Mouse (Mus musculus): ENCODE measurements around the gene Skor1. TPM values are rescaled to one million over a fixed set of nuclear protein-coding genes. Genes with fewer than 3 reads are reported as not detected.
A peak's percentile ranks its signal among the peaks of the same experiment; 100 is the strongest.

The Skor1 gene
- total RNA-seq, 2 experiments from 2014 or later, result not detected

- no peak for ATAC-seq (ENCODE audit: poor library complexity, severe bottlenecking)
Measured at GRCm38 (mm10) chr9:63136241-63136640, 12.5 kb downstream of the Skor1 start.

GRCm38 (mm10) chr9:63135801-63136200 lies 13.0 kb downstream of the Skor1 start:
- ATAC-seq (ENCODE audit: poor library complexity, severe bottlenecking), result no peak

DNA sequence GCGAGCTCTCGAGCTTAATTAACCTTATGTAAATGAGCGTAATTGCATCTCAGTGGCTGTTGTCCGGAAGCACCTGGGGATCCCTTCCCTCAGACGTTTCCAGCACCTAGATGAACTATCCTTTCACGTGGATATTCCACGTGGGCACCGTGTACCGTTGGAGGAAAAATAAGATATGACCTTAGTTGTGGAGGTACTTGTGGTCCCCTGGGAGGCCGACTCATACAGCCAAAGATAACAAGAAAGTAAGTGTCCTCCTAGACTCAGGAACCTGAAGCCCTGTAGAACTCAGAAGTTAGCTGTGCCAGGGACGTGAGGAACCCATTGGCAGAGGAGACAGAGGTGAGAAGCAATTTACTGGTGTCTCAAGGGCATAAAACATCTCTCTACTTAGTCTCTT lies 13.4 kb downstream of the Skor1 start:
- ATAC-seq (ENCODE audit: poor library complexity, severe bottlenecking), result no peak

DNA sequence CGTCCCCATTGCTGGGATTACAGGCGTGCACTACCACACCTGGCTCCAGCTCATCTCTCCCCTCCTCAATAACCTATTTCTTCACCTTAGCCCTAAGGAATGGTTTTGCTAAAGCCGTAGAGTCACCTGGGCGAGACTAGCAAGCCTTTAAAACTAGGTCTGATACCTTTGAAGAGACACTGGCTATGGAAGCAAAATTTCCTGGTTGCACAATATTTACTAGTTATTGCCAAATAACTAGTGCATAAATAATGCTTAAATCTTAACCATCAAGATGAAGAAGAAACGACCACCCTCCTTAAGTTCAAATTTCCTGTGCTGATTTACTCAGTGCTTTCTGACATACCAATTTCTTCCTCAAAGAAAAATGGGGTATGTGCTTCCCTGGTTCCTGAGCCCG lies 15.1 kb downstream of the Skor1 start:
- ATAC-seq (ENCODE audit: poor library complexity, severe bottlenecking), result no peak

DNA sequence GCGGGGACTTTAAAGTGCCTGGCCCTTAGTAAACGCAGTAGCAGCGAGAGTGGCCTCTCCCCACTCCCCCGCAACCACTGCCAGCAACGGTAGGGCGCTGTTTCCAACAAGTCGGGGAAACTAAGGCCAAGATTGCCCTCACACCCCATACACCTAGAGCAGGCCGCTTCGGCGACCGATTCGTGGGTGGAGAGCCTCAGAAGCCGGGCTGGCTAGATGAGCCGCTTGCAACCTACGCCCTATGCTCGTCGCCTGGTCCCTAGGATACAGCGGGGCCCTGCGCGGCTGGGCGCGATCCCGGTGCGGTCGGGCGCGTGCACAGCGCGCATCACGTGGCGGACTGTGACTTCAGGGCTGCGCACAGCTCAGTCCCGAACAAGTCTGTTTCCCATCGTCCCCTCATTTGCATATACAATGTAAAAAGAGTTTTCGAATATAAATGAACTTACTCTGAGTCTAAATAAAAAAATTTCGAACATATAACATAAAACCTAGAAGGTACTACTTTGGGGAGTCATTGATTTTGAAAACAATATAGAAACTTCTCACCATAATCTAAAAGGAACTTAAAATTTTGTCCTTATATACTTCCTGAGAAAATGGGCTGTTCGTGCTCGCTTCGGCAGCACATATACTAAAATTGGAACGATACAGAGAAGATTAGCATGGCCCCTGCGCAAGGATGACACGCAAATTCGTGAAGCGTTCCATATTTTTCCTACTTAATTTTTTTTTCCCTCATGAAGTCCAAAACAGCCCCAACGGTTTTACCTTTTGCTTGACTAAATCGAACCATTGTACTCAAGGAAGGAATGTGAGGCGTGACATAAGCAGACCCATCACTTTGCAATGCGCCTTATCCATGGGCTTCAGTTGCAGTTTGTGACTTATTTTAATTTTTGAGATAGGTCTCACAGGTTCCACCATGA lies 15.8 kb downstream of the Skor1 start:
- peak; percentile 95 for ATAC-seq (ENCODE audit: poor library complexity, severe bottlenecking)

DNA sequence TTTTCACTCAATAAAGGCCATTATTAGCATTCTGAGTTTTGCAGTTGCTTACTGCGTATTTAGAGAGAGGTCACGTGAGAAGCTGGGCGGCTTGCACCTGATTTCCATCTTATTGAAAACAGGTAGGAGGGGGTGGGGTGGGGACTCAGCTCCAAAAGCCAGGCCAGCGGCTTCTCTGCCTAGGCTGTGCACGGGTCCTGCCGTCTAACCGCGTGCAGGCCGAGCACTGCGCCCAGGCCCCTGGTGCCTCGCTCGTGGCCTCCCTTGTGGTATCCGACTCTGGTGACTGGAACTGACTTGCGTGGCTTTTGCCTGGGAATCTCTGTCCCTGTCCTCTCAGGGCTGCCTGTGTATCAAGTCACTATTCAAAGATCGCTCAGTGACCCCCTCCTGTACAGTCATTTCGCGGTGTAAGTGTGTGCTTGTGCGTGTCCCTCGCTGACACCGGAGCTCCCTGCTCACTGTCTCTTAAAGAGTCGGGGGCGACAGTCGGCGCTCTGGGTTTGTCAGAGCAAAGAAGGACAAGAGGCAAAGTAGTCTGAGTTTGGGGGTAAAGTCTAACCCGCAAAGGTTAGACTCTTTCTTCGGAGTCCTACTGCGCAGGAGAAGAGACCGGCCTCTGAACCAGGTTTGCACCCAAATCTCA lies 16.7 kb downstream of the Skor1 start:
- peak; percentile 17; the same call in 1 of the 2 replicates for ATAC-seq (ENCODE audit: poor library complexity, severe bottlenecking)

- ATAC-seq (ENCODE audit: poor library complexity, severe bottlenecking), result no peak
Measured at GRCm38 (mm10) chr9:63129641-63130041, 19.1 kb downstream of the Skor1 start.

- ATAC-seq (ENCODE audit: poor library complexity, severe bottlenecking), result no peak
Measured at GRCm38 (mm10) chr9:63124512-63124911, 24.2 kb downstream of the Skor1 start.

- ATAC-seq (ENCODE audit: poor library complexity, severe bottlenecking), result peak; percentile 100
Measured at GRCm38 (mm10) chr9:63123451-63124438, 25.0 kb downstream of the Skor1 start.

DNA sequence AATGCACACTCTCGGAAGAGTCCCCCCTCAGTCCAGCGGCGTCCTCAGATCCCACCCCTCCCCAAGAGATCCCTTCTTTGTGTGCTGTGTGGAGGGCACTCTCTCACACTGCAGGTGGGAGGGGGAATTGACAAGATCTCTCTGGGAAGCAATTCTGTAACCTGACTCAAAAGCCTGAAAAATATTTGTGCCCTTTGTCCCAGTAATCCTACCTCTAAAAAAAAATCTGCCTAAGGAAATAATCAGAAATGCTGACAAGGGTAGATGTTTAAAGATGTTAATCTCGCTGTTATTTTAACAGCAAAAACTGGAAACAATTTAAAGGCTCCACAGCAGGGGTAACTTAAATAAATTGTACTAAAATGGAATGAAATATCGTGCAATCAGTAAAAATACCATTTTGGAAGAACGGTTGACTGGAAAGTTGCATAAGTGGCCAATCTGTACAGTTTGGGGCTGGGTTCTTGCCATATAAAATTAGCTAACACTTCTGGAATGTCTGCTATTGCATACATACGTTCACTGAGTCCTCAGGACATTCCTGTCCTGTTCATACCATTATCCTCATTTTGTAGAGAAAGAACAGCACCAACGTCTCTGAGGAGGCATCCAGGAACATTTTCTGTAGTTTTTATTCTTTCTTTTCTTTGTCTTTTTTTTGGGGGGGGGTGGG lies 26.5 kb downstream of the Skor1 start:
- no peak for ATAC-seq (ENCODE audit: poor library complexity, severe bottlenecking)

GRCm38 (mm10) chr9:63118385-63118784 lies 30.4 kb downstream of the Skor1 start:
- ATAC-seq (ENCODE audit: poor library complexity, severe bottlenecking), result no peak

GRCm38 (mm10) chr9:63112514-63112913 lies 36.2 kb downstream of the Skor1 start:
- no peak for ATAC-seq (ENCODE audit: poor library complexity, severe bottlenecking)

- no peak for ATAC-seq (ENCODE audit: poor library complexity, severe bottlenecking)
Measured at GRCm38 (mm10) chr9:63109782-63110087, 39.0 kb downstream of the Skor1 start.

GRCm38 (mm10) chr9:63109020-63109781 lies 39.6 kb downstream of the Skor1 start:
- peak; percentile 68 for ATAC-seq (ENCODE audit: poor library complexity, severe bottlenecking)

GRCm38 (mm10) chr9:63108580-63108979 lies 40.2 kb downstream of the Skor1 start:
- ATAC-seq (ENCODE audit: poor library complexity, severe bottlenecking), result no peak

DNA sequence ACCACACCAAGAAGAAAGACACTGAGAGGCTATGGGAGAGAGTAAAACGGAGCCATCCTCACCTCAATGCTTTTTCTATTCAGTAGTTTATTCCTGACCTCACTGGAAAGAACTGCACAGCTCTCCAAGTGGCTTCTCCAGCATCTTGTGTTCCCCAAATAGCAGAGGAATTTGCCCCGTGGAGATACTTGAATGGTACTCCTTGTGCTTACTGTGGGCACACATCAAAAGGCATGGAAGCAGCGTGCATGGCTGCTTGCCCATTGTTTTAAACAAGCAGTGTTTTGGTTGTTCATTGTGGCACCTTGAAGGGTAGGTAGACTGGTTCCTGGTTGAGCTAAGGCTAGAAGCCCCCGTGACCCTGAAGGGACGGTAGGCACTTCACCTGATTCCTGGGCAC lies 48.1 kb downstream of the Skor1 start:
- no peak for ATAC-seq (ENCODE audit: poor library complexity, severe bottlenecking)

- no peak for ATAC-seq (ENCODE audit: poor library complexity, severe bottlenecking)
Measured at GRCm38 (mm10) chr9:63099876-63100275, 48.9 kb downstream of the Skor1 start.

- ATAC-seq (ENCODE audit: poor library complexity, severe bottlenecking), result no peak
Measured at GRCm38 (mm10) chr9:63099344-63099743, 49.4 kb downstream of the Skor1 start.

GRCm38 (mm10) chr9:63098887-63099286 lies 49.9 kb downstream of the Skor1 start:
- no peak for ATAC-seq (ENCODE audit: poor library complexity, severe bottlenecking)

DNA sequence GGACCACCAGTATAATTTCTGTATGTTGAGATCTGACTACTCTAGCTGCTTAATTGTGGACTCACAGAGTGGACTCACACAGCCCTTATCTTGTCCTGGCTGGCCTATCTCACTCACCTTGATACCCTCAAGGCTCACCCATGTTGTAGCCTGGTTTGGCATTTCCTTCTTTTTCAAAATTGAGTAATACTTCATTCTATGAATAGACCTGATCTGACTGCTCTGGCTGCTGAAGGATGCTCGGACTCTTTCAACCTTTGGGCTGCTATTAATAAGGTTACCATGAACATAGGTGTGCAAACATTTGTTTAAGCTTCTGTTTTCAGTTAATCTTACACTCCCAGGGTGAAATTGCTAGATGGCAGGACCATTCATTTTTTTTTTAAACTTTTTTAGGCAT lies 51.6 kb downstream of the Skor1 start:
- ATAC-seq (ENCODE audit: poor library complexity, severe bottlenecking), result no peak

Data from megakaryocyte, adult 5-6 weeks (primary cell).